In genomic region chr17:8799914-8800420, GRCm38 (mm10) we compare ENCODE assay signal across 8 mouse cellular contexts.
DNase-seq lines count a peak whose midpoint lies in the region; ATAC-seq lines count a peak whose summit lies in the region.

No protein-coding gene starts in this region.

- peak; percentile 37 for DNase-seq in ES-CJ7 (ENCODE audit: low read depth, low spot score)
- DNase-seq in adrenal gland, adult 2 months: no peak
- DNase-seq in testis, postnatal 10 days (ENCODE audit: low spot score): no peak
- DNase-seq in cerebellum, adult 11-12 months: no peak
- no peak for DNase-seq in MN1 (ENCODE audit: low spot score)

- peaks cover 44% of the 10 kb centered on the region for H3K27me3 ChIP-seq in hindbrain, embryonic 12.5 days
- H3K27me3 ChIP-seq in midbrain, embryonic 12.5 days: peaks cover 54% of the 10 kb centered on the region

- 2% methylated on average over 15 of the region's 15 CpGs for WGBS in hindbrain, embryonic 12.5 days
- 2% methylated on average over 15 of the region's 15 CpGs for WGBS in midbrain, embryonic 12.5 days

- no peaks in the 10 kb centered on the region for H3K36me3 ChIP-seq in hindbrain, embryonic 12.5 days
- H3K36me3 ChIP-seq in midbrain, embryonic 12.5 days: no peaks in the 10 kb centered on the region

- ATAC-seq in common myeloid progenitor, adult 5-6 weeks (replicated peaks; ENCODE audit: low read depth, poor library complexity, severe bottlenecking): 0 out of 2 replicates have a peak, but pooled peaks have one; percentile 17
- no peak for ATAC-seq in hindbrain, embryonic 12.5 days (ENCODE audit: low FRiP score)
- no peak for ATAC-seq in midbrain, embryonic 12.5 days (ENCODE audit: low FRiP score, low read depth)

- H3K4me3 ChIP-seq in hindbrain, embryonic 12.5 days: peak overlapping the region; percentile 76
- H3K4me3 ChIP-seq in midbrain, embryonic 12.5 days: peak overlapping the region; percentile 72

- H3K27ac ChIP-seq in hindbrain, embryonic 12.5 days: no peak overlapping the region
- H3K27ac ChIP-seq in midbrain, embryonic 12.5 days (replicated peaks): no peak overlapping the region

- H3K9ac ChIP-seq in hindbrain, embryonic 12.5 days: no peak overlapping the region
- H3K9ac ChIP-seq in midbrain, embryonic 12.5 days (replicated peaks): 0 out of 2 replicates have a peak overlapping the region, but pooled peaks have one; percentile 28

- no peaks in the 10 kb centered on the region for H3K9me3 ChIP-seq in hindbrain, embryonic 12.5 days (replicated peaks)
- no peaks in the 10 kb centered on the region for H3K9me3 ChIP-seq in midbrain, embryonic 12.5 days

- H3K4me2 ChIP-seq in hindbrain, embryonic 12.5 days (replicated peaks): peak overlapping the region; percentile 88
- H3K4me2 ChIP-seq in midbrain, embryonic 12.5 days (replicated peaks): peak overlapping the region; percentile 75

- peaks cover 18% of the 10 kb centered on the region for H3K4me1 ChIP-seq in hindbrain, embryonic 12.5 days
- peaks cover 34% of the 10 kb centered on the region for H3K4me1 ChIP-seq in midbrain, embryonic 12.5 days
